Mouse (Mus musculus) myocyte (in vitro differentiated cells): ENCODE measurements around the gene Gm867.

Experiments used
- CEBPB ChIP-seq: IDR thresholded peaks from 2 replicates; pipeline ENCODE4 v1.6.1; 2011; ENCODE audit warnings: mild to moderate bottlenecking, moderate library complexity; ENCODE audit not compliant: poor library complexity, insufficient read depth, severe bottlenecking
- E2F4 ChIP-seq: IDR thresholded peaks from one replicate; pipeline ENCODE4 v1.6.1; 2011; ENCODE audit warnings: mild to moderate bottlenecking, control low read depth, moderate library complexity; ENCODE audit not compliant: insufficient read depth
- MAX ChIP-seq: IDR thresholded peaks from one replicate; pipeline ENCODE4 v1.6.1; 2011; ENCODE audit warnings: low read depth, mild to moderate bottlenecking, control low read depth
- MYOD1 ChIP-seq, 3 experiments: IDR thresholded peaks; one replicate each; pipeline ENCODE4 v1.6.1; 2011; ENCODE audit warnings: control low read depth in 2 of 3, low read depth in 2 of 3, mild to moderate bottlenecking in 2 of 3, moderate library complexity in 1 of 3; ENCODE audit not compliant: insufficient read length in 2 of 3, control insufficient read depth in 1 of 3
- MYOG ChIP-seq, 3 experiments: IDR thresholded peaks; one replicate each; pipeline ENCODE4 v1.6.1; 2011; ENCODE audit warnings: control low read depth in 2 of 3, low read depth in 2 of 3, mild to moderate bottlenecking in 2 of 3; ENCODE audit not compliant: insufficient read length in 2 of 3, control insufficient read depth in 1 of 3, insufficient read depth in 1 of 3
- POLR2A ChIP-seq: IDR thresholded peaks from one replicate; pipeline ENCODE4 v1.6.1; 2011; ENCODE audit warnings: low read depth, mild to moderate bottlenecking, control low read depth, moderate library complexity; ENCODE audit not compliant: insufficient read length
- POLR2AphosphoS2 ChIP-seq: IDR thresholded peaks from one replicate; pipeline ENCODE4 v1.6.1; 2011; ENCODE audit warnings: low read depth, control low read depth; ENCODE audit not compliant: insufficient read length
- TCF12 ChIP-seq: IDR thresholded peaks from one replicate; pipeline ENCODE4 v1.6.1; 2011; ENCODE audit warnings: mild to moderate bottlenecking, control low read depth; ENCODE audit not compliant: poor library complexity, insufficient read depth, severe bottlenecking
- USF1 ChIP-seq: IDR thresholded peaks from one replicate; pipeline ENCODE4 v1.6.1; 2011; ENCODE audit warnings: low read depth, mild to moderate bottlenecking, control low read depth, moderate library complexity

DNA sequence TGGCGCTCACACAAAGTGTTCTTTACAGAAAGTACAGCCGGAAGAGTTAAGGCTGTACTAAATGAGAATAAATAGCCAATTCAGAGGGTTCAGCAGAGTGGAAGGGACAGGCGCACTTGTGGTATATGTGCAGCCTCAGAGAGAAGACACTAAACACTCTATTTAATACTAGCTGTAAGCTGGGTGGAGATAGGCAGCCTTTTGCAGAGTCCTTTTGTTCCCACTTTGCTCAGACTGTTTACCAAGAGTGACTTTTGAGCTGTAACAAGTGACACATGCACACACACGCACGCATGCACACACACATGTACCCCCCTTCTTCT, 38.3 kb upstream of the Gm867 start:
- TF ChIP-seq E2F4 (no peak), MAX (no peak), POLR2AphosphoS2 (no peak), POLR2A (no peak), CEBPB (no peak), MYOD1 (IDR thresholded peaks at IDR 0.05; ENCODE audit: control insufficient read depth in 1 of 3, insufficient read length in 2 of 3, low read depth in 2 of 3) (no peak), MYOG (IDR thresholded peaks at IDR 0.05; ENCODE audit: control insufficient read depth in 1 of 3, insufficient read depth in 1 of 3, insufficient read length in 2 of 3, low read depth in 2 of 3) (no peak), USF1 (no peak), TCF12 (no peak)
